Mouse (Mus musculus) right cerebral cortex, adult 18-20 months (tissue): ENCODE measurements around the gene Dram1.

ENCODE experiments used
- DNase-seq: peaks from one replicate; pipeline ENCODE4 v3.0.0; 2022; ENCODE audit warnings: mixed read lengths

Gene Dram1

DNA sequence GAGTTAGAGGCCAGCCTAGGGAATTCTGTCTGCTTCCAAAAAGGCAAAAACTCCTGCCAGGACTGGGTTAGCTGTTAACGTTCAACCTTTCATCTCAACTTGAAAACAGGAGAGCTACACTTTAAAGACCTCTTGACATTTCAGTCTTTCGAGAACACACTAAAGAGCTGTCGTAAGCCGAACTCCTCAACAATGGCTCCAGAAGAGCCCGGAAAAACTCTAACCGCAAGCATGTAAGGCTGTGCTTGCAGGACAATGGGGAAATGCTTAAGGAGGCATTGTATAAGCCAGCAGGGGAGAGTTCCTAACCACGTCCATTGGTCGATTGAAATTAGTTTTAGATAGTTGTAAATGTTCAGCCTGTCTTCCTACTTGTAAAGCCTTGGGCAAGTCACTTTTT is 29.1 kb downstream of the Dram1 start:
- DNase-seq: no peak

DNA sequence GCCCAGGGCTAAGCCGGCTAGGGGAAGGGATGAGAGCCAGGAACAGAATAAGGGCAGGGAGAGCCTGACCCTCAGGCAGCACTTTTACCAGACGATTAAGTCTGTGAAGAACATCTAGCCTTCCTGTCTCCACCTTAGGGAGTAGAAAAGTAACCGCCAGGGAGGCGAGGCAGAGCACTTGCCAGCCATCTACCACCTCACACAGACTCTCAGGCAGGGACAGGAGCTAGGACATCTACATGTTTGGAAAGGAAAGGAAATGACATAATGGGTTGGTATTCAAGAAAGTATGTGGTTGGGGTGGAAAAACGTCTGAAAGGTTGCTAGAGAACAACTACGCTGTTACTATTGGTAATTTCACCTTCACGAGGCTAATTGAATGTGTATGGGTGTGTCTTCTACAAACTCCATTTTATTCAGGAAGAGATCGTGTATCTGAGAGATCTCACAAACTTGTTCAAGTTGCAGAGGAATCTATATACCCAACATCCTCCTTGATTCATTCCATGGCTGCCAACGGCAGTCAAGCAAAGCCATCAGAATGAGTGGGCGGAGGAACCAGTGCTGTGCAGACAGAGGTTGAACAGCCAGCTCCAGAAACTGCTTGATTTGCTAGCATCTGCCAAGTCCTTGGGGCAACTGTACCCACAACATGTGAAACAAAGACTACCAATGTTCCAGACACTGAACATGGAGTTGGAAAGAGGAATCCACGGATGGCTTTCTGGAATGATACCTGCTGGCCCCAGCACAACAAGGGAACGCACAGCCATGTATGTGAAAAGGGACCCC is 32.2 kb downstream of the Dram1 start:
- DNase-seq: no peak

DNA sequence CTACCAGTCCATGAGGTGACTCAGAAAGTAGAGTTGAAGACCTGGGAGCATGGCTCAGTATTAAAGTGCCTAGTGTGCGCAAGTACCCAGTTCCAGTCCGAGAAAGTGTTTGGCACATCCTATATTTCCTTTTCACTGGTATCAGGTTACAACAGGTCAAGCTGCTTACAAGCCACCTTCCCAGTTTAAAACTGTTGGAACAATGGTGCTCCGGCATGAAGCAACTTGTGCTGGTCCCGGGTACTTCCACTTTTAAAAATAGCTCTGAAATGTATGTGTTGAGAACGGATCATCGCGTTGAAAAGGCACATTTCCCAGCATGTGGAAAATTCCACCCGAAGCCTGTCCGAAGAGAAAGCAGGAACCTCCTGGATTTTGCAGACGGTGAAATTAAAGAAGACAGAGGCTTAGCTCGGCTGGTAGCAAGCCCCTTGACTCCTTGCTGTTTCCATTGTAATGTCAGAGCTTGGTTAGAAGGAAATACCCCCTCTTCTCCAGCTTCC is 32.9 kb downstream of the Dram1 start:
- DNase-seq: no peak

DNA sequence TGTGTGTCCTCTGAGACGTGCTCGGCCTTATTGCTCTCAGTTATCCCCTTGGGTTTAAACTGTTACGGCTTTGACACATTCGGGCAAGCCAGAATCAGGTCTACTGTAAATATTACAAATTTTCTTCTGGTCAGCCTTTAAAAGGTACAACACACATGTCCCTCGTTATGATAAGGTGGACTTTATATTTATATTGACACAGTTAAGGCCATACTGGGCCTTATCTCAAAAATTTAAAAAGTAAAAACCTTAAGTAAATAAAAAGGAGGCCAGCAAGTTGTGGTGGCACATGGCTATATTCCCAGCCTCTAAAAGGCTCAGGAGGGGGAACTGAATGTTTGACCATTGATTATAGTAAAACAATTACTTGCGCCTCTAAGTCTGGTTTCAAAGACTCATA is 37.5 kb downstream of the Dram1 start:
- DNase-seq: no peak

DNA sequence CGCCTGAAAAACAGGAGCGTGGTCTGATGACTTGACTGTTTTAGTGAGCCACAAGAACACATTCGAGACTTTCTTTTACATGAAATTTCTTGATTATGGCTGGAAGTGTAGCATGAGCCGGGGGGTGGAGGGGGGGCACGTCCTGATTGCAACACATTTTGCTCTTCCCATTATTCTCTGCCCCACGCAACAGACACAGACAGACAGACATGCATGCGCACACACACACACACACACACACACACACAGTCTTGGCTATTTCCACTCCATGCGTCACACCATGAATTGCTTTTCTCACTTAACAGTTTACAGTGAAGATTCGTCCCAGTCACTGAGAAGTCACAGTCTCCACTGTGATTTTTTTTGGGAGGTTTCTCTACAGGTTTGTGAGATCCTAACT is 38.2 kb downstream of the Dram1 start:
- DNase-seq: no peak

DNA sequence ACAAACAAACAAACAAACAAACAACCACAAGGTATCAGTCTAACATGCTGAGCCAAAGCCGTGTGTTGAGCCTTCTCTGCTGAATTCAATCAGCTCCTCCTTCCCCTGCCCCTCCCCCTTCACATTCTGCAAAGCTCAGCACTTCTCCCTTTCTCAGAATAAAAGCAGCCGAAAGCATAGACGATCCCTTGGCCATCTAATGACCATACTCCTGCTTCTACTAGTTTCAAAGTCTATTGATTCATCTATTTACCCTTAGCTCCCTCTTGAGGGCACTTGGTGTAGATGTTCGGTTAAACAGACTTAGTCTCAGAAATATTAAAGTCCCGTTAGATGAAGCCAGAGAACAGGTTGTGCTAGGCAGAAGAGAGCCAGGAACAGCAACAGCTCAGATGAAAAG is 48.2 kb downstream of the Dram1 start:
- DNase-seq: no peak

DNA sequence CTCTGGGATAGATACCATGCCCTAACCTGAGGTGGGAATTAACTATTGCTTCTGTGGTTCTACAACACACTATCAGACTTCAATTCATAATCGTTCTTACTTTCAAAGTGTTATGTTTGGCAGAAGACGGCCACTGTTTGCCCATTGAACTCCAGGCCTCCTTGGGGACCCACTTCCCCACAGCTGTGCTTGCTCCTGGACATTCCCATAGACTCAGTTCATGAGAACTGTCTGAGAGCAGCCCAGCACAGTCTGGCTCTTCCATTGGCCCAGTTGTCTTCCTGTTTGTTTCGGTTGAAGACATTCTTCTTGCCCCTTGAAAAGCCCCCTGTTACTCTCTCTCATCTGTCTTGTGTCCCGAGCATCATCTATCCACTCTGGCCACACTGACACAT is 50.8 kb downstream of the Dram1 start:
- DNase-seq: no peak

DNA sequence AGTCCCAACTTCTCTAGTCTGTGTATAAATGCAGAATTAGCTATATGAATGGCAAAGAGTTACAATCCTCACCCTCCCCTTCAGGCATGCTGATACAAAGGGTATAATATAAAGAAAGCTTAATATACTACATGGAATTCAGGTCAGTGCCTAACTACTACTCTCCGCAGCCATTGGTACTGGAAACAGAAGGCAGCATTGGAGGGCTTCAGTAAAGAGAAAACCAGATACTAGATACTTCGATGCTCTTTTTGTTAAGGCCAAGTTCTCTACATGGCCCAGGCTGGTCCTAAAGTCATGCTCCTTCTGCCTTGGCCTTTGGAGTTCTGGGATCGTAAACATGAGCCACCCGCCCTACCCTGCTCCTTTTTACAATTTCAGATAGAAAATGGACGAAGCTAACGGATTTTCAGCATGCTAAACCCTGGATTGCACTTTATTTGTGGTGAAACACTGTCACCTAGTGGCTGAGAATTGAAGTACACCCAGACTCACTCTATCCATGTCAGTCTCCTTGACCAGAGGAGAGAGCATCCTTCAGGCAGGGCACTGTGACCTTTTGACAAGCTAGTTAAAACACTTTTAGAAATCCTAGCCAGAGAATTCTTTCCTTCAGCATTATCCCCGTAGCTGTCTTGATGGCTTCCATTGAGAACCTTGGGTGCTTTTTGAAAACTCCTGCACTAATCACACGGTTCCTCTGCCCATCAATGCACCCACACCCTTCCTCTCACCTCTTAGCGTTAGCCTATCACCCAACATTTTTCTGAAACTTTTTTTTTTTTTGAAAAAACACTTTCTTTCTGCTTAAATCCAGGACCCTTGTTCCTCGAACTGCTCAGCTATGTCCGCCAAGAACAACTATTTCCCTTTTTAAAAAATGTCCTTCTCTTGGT is 51.5 kb downstream of the Dram1 start:
- DNase-seq: peak; percentile 73

DNA sequence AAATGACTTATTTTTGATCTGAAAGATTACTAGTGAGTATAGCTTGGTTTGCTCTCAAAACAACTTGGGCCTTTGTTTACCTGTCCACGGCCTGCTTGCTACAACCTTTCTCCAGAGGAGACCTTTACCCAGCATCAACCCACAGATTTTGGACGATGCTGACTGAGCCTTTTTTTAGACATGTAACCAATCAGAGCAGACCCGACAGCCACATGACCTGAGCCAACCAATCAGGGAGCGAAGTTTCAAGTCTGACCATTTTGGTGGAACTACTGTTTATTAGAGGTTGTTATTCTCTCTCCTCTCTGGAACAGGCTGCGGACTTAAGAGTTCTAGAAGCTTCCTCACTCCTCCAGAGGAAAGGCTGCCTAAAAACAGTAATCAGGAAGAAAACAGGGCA is 57.1 kb downstream of the Dram1 start:
- no peak for DNase-seq

DNA sequence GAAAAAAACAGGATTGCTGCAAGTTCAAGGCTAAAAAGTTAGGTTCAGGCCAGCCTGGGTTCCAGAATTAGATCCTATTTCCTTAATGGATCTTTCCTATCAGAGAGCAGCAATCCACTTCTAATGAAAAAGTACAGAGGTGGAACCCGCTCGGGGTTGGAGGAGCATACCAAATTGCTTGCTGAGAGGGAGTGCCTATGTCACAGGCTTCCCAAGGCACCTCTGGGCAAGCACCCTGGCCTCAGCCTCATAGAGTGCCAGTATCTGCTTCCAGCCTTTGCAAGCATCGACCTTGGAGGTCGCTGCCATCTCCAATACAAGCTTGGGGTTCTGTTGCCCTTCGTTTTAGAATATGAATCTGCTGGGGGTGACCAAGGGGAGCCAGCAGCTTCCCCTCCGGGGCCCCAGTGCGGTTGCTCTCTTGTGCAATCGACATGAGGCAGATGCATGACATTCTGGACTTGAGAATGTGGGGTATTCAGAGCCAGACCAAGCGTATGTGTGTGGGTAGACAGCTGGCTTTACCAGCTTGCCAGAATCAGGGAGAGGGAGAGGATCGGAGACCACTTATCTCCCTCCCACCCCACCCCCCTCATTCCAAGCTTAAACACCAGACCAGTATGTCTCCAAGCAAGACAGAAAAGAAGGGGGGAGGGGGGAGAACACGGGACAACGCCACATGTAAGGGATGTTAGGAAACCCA is 58.0 kb downstream of the Dram1 start:
- DNase-seq: no peak

DNA sequence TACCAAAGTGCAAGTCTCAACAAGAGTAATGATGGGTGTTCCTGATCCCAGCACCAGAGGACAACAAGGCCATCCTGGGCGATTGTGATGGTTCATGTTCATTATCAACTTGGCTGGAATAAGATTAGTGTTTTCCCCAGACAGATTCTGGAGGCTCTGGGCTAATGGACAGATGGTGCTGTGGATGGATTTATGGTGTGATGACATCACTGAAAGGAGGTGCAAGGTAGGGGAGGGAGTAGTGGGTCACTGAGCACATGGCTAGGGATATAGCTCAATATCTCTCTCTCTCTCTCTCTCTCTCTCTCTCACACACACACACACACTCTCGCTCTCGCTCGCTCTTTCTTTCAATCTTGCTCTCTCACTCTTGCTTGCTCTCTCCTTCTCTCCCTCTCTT is 60.7 kb downstream of the Dram1 start:
- DNase-seq: no peak

DNA sequence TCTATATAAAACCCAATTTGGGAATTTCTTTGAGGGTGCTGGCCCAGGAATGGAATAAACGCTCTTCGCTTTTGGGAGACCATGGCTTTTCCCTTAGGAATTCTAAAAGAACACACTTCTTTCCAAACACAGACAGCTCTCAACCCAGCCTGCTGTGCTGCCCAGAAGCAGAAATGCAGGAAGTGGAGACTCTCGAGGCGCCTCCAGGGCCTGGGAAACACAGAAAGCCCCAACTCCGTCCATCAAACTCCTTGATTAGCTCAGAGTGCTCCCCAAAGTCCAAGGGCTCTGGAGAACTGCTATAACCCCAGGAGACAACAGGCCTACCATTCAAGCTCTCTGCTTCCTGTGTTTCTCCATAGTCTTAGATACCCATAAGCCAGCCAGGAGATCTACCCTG is 61.7 kb downstream of the Dram1 start:
- no peak for DNase-seq

DNA sequence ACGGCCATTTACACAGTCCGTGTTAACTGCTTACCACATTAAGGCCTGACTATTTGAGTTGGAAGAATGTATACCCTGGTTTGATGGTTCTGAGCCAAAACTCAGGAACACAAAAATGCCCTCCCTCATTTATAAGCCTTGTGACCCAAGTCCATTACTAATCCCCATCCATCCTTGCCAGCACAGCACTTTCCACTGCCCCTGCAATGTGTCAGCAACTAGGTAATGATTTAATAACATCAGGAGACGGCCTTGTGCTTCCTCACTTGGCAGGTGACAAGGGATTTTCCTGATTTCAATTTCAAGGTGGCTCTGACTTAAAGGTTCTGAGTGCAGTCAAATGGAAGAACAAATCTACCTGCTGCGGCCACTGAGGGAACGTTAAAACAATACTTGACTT is 64.0 kb downstream of the Dram1 start:
- DNase-seq: no peak

DNA sequence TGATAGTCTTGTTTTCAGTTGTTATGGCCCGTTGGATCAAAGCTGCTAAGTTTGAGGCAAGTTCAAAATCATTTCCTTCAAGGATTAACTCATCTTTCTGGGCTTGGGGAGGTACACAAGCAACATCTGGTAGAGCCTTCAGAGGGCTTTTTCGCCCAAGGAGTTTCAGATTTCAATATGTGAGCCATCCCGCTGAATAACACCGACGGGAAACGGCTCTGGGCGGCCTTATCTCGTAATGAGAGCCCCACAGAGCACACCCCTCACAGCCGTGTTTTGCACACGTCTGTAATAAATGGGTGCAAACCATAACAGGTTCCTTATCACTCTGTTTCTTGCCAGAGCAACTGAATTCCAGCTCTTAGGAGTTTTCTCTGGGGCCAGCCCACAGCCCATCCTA is 69.0 kb downstream of the Dram1 start:
- DNase-seq: no peak

DNA sequence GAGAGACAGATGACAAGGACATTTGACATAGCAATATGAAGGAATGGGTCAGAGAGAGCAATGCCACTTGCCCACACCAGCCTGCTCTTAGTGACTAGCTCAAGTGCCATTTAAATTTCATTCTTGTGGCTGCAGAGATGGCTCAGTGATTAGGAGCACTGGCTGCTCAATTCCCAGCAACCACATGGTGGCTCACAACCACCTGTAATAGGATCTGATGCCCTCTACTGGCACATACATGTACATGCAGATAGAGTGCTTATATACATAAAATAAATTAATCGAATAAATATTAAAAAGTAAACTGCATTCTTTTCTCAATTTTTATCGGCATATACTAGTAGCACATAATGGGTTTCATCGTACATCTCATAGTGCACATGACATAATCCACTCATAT is 72.6 kb downstream of the Dram1 start:
- no peak for DNase-seq

DNA sequence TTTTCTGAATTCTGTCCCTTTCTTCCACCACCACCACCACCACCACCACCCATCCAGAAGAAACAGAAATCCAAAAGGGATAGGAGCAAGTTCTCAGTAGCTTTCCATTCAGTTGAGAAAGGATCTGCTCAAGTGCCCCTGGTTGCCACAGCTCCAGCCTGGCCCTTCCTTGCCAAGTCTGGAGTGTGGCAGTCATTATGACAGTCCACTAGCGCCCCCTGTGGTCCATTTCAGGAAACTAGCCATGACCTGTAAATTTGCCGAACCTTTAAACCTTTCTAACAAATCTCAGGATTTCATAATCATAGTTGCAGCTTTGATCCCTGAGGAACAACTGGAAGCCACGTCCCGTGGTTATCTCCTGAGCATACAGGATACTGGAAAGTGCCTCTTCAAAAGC is 74.6 kb downstream of the Dram1 start:
- DNase-seq: peak; percentile 52

DNA sequence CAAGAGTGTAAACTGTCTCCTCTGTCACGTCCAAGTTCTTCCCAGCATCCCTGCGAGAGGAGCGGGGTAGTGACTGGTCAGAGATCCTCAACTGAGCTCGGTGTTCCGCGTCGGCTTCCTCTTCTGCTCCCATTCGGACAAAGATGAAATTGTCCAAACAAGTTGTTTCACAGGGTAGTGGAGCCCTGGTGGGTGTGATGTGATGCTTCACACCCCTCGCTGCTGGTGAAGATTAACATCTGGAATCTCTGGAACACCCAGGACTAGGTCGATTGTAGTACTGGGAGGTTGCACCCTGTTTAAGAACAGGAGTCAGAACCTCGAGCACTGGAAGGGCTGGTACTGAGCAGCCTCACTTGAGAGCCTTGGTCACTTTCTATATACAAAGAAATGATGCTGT is 75.8 kb downstream of the Dram1 start:
- DNase-seq: no peak

DNA sequence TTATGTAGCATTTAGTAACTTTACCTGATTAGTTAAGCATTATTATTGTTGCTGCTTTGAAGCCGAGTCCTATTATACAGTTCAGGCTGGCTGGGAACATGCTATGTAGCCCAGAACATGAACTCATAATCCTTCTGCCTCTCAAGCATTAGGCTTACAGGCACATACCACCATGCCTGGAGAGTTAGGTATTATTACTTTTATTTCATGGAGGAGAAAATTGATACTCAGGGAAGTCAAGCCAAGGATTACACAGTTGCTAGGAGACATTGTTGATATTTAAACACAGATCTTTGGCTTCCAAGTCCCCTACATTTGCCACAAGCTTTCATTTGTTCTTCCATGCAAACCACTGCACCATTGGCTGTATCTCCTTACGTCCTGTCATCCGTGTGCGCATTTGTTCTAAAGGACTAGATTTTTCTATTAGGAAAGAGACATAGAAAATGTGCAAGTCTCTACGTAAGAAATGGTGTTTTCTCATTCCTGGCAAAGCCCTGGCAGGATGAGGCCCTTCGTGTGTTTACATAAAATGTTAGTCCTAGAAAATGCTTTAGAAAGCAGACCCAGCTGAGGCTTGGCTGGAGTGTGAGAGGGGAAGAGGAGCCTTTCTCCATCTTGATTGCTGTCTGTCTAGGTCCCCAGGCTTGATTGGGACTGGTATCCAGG is 76.9 kb downstream of the Dram1 start:
- no peak for DNase-seq

DNA sequence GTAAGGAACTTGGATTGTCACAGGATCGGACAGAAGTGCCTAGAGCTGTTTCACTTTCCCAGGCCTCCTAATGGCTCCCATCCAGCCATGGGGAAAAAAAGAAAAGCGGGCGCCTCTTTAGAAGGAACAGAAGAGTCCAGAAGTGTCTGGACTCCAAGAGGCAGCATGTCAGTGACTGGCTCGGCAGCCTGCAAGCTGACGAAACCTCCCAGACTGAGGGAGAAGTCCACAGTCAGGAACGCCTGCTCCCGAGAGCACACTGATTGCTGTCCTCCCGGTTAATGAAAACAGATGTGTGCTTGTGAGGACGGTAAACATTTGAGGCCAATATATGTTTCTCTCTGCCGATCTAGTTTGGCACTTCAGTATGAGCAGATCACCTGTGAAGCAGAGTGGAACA is 81.9 kb downstream of the Dram1 start:
- DNase-seq: no peak

DNA sequence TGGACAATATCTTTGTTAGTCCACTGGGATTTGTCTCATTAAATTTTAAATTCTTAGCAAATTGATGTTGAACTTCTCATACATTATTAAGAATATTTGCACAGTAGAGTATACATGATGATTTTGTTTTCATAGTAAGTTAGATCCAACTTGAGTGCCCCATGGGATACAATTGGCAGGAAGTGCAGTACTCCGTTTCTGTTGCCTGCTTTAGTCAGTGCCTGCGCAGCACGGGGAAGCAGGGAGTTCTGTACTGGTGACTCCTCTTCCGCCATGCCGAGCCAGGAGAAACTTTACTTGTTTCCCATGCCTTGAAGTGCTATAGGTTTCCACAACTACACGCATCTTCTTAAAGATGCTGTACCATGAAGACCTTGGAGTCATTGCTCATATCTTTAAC is 83.8 kb downstream of the Dram1 start:
- no peak for DNase-seq

DNA sequence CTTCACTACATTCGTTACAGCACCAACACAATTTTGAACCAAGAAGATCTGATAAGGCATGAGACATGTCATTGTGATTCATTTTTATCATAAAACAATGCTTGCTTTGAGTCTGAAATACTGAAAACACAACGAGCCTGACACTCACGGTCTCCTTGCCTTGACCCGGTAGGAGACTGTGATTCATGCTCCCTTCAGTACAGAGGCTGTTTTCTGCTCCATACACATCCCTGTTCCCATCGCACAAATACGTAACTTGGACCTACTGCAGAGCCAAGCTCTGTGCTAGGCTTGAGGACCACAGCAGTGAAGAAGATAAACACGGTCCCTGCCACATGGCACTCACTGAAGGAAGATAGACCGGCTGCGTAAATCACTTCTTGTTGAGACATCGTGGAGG is 90.8 kb downstream of the Dram1 start:
- DNase-seq: no peak

DNA sequence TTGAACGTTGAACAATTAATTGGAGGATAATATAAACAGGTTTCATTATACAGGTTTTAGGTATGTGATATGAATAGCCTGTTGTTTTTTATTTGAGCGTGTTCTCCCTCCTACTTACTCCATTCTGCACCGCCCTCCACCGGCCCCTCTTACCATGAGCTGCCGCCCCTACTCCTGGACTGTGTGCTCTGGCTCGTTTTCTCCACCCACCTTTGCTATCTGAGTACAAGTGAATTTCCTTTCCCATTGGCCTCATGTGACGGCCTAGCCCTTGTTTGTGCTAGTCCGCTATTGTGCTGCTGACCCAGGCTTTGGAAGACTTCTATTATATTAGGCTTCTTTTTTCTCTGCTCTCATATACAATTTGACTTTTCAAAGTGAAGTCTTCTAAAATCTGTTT is 91.6 kb downstream of the Dram1 start:
- no peak for DNase-seq
